Mouse (Mus musculus) heart, adult 9 months (tissue): ENCODE data around the gene Ppp1r36.
"Not testable (repeated sequence)": the region's sequence is repeated elsewhere in the genome, so short reads cannot be mapped to it uniquely, and the experiment has no call there.

Experiments
- DNase-seq, 2 experiments: peaks; one replicate each; pipeline ENCODE4 v3.0.0; 2022; ENCODE audit warnings: low spot score in 2 of 2

Gene Ppp1r36

DNA sequence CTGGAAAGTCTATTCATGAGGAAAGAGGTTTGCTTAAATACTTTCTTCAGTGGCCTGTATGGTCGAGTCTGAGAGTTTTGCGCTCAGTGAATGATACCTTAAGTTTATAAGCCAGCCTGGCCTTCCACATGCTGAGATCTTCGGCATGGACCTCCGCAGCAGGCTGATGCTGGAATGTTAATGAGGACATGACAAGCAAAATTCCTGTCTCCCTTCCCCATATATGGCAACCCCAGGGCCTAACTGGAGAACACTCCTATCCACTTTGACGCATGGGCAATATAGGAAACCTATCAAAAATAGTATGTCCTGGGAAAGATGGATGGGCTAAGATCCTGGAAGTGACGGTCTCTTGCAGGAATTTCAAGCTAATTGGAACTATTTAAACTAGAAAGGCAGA, 30.8 kb downstream of the Ppp1r36 start:
- DNase-seq, result no peak

DNA sequence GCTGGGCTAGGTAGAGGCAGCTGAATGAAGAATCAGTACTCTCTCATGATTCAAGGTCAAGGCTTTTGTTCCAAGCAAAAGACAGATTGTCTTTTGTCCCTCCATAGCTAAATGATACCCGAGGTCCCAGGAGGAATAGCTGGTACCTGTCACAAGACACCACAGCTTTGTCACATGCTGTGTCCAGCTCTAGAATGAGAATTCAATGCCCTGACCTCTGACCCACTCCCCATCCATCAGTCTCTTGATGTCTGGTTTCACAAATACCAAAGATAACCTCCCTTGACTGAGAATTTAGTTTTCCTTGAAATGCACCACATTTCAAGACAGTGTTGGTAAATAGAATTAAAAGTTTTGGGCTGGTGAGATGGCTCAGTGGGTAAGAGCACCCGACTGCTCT, 34.9 kb downstream of the Ppp1r36 start:
- DNase-seq, result no peak

DNA sequence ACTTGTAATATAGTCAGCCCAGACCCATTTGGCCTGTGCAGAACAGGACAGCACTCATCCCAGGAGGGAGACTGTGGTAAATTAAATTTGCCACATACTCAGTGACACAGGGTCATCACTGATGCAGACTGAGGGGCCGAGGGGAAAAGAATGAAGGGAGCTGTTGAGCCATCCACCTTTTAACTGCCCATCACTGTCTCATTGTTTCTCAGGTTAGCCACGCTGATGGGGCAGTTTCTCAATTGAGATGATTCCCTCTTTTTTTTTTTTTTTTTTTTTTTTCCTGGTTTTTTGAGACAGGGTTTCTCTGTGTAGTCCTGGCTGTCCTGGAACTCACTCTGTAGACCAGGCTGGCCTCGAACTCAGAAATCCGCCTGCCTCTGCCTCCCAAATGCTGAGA, 41.1 kb downstream of the Ppp1r36 start:
- DNase-seq, result not testable (repeated sequence)

DNA sequence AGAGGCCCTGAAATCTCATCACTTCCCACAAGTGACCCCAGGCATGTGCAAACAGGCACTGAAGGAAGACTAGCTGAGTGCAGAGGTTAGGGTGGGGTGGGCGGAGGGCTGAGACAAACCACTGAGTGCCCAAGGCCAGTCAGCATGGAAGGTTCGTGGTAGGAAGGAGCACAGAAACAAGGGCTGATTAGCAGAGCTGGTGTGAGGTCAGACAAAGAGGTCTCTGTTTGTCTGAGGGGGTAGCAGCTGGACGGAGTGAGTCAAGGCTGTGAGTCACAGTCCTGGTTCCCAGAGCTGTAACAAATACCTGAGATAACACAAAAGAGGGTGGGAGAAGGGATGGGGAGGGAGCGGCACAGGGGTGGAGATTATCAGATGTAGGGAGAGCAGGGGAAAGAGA, 41.7 kb downstream of the Ppp1r36 start:
- DNase-seq, result no peak

DNA sequence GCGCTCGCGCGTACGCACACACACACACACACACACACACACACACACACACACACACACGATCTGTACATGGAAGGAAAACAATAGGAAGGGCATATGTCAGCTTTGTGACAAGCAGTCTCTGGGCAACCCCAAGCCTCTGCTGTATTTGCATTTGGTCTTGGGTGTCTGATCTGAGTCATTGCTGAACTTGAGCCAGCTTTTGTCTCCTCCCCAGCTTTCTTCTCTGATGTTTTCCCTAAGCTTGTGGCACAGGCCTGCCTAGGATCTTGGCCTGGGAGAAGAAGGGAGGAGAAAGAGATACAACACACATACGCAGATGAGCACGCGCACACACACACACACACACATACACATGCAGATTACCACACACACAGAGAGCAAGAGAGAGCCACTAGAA, 46.1 kb downstream of the Ppp1r36 start:
- DNase-seq, result no peak

DNA sequence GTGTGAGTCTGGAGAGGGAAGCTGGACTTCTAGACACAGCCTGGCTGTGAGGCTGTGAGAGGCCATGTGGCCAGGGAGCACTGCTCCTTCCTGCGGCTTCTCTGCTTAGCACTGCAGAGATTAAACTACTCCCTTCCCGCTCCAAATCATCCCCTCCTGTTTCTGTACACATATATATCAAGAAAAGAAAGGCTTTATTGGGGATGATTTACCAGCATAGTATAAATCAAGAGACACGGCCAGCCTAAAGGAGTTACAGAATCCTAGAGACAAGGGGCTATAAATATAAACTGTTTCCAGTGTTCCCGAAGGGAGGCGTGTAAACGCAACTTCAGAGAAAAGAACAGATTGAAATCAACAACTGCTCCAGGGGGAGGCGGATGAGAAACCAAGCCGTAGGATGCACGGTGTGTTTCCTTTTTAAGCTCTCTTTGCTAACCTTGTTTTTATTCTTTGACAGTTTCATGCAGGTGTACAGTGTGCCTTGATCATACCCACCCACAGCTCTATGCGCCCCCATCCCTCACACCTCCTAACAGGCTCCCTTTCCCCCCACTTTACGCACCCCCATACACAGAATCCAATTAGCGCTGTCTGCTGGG, 47.4 kb downstream of the Ppp1r36 start:
- DNase-seq, result no peak

- no peak for DNase-seq
These were observed 49.3 kb downstream of the Ppp1r36 start for GRCm38 (mm10) chr12:76466651-76467050.

DNA sequence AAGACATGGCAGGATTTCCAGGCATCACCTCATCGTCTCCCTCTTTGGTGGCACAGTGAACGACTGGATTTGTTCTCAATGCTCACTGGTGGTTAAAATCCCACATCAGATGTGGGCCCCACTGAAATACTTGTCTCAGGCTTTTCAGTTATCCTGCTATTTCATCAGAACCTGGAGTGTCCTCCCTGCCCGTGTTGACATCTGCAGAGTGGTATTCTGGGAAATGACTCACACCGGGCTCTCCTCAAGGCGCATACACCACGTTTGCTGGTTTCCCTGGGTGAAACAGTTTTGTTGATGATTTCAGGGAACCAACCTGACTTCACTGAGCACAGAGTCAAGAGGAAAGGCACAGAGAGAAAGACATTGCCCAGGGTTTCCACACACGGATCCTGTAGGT, 49.9 kb downstream of the Ppp1r36 start:
- no peak for DNase-seq

- peak; percentile 37 to 60 for DNase-seq
These were observed 54.7 kb downstream of the Ppp1r36 start for GRCm38 (mm10) chr12:76472046-76472445.

DNA sequence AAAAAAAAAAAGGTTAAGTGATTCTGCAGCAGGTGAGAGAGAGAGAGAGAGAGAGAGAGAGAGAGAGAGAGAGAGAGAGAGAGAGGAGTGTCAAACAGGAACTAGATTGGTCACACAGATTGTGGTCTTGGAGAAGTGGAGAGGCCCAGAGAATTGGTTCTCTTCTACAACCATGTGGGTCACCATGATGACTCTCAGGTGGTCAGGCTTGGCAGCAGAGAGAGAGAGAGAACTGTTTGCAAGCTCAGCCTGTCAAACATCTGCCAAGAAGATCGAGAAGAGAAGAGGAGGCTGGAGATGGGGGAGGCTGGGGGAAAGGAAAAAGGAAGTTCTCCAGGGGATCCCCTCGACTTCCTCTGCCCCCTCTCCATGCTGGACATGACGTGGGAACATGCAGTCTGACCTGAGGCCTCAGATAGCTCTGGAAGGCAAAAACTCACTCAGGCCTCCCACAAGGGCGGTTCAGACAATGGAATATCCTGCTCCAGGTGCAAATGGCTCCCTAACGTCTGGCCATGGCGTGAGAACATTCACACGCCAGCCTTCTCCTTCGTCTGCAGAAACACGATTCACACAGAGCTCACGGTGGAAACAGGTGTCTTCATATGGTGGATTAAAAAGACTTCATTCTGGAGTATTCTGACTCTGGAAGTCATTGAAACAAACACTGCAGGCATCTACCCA, 56.4 kb downstream of the Ppp1r36 start:
- DNase-seq, result no peak

GRCm38 (mm10) chr12:76474246-76474583, 56.9 kb downstream of the Ppp1r36 start:
- DNase-seq, result no peak

- DNase-seq, result no peak
These were observed 57.5 kb downstream of the Ppp1r36 start for GRCm38 (mm10) chr12:76474802-76475201.

- DNase-seq, result no peak
These were observed 58.8 kb downstream of the Ppp1r36 start for GRCm38 (mm10) chr12:76476146-76476545.

DNA sequence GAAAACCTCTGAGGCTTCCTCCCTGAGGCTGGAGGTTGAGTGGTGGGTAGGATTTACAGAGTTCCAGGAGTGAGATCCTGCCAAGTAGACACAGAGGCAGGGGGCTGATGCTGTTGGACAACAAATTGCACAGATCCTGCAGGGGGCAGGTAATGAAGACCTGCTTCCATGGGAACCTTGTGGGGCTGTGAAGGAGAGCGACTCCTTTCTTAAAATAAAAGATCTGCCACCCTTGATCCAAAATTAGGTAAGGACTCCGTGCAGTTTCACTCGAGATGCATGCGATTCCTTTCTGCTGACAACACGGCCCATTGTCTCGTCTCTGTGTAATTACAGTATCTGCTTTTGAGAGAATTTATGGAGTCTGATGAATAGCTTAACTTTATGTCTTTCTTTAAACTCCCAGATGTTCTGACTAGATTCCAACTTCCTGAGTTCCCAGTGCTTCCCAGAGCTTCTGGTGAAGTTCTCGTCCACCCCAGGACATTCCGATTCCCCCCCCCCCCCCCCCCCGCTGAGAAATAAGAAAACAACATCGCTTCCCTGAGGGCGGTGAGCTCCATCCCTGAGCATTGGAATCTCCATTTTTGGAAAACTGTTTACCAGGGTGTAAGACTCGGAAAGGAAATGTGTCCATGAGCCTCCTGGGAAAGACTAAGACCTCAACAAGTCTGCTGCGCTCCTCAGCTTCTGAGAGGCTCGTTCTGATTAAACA, 61.1 kb downstream of the Ppp1r36 start:
- peak in 1 of 2 experiments; percentile 54 for DNase-seq

- DNase-seq, result no peak
These were observed 61.8 kb downstream of the Ppp1r36 start for GRCm38 (mm10) chr12:76479174-76479573.

DNA sequence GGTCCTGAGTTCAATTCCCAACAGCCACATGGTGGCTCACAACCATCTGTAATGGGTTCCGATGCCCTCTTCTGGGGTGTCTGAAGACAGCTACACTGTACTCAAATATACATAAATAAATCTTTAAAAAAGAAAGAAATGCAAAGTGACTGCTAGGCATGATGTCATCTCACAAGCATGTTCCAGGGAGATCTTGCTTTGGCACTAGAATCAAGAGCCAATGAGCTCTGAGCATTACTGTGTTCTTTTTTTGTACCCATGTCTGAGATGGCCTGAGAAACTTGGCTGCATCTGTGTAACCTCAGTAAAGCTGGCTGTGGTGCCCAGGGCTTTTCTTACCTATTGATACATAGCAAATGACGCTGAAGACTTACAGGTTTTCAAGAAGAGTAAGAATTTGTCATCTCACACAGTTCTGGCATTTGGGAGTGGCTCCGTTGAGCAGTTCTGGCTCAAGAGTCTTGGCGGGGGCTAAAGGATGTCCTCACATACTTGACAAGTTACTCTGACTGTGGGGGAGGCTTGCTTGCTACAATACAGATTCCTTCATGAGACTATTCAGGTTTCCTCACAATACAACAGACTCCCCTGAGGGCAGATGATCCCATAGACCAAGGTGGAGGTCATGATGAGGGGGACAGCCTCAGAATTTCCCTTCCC, 62.6 kb downstream of the Ppp1r36 start:
- DNase-seq, result peak; percentile 45 to 68

DNA sequence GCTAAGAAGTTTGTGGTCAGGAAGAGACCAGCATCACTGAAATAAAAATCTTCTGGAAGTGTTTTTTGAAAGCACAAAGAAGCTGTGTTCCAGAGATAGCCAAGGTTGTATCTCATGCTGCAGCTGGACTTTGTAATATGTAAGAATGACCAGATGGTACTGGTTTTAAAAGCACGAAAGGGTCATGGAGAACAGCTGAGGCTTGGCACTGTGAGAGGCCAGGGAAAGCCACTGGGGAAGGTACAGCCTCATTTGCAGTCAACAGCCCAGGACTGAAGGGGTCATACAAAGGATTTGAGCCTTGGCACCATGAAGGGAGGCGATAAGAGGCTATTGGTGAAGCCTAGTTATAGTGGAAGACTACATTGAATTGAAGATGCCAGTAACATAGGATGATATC, 65.1 kb downstream of the Ppp1r36 start:
- peak; percentile 65 to 77 for DNase-seq

GRCm38 (mm10) chr12:76482948-76483347, 65.6 kb downstream of the Ppp1r36 start:
- DNase-seq, result no peak

DNA sequence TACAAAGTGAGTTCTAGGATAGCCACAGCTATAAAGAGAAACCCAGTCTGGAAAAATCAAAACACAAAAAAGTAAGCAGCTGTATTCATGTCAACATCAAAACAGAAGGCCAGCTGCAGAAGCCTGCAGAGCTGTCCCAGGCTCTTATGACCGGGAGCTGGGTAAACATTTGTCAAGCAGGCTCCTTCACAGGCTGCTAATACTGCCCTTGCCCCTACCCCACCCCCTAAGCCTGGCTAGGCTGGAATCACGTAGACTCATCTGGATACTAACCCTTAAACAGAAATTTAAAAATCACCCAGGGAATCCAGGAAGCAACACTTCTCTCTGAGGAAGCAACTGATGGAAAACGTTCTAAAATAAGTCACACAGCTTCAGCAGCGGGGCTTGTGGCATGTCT, 67.5 kb downstream of the Ppp1r36 start:
- no peak for DNase-seq

- DNase-seq, result no peak
These were observed 68.0 kb downstream of the Ppp1r36 start for GRCm38 (mm10) chr12:76485381-76485780.

DNA sequence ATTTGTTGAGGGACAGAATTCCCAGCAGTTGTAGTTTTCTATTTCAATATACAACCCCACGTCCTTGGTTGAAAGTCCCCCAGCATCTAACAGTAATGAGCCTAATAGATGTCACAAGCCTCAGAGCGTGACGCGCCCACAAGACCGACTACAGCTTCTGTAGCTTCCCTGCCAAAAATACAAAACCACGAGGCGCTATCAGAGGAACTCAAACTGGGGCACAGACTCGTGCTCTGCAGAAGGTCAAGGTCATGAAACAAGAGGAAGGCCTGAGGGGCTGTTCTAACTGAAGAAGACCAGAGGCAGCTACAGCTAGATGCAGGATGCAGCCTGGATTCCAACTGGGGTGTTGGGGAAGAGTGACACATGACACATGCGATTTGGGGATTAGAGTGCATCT, 69.6 kb downstream of the Ppp1r36 start:
- no peak for DNase-seq
